Mouse (Mus musculus) spleen, adult 2 months (tissue): ENCODE data around the gene Depp1. TPM values are rescaled to one million over a fixed set of nuclear protein-coding genes. Genes with fewer than 3 reads are reported as not detected.
A peak's percentile ranks its signal among the peaks of the same experiment; 100 is the strongest.

Source experiments
- DNase-seq, 2 experiments: peaks; one replicate each; pipeline versions ENCODE4 v3.0.0 to v3.0.0-alpha.2; 2012 to 2021; ENCODE audit warnings: low spot score in 2 of 2, low read depth in 1 of 2
- H3K27ac ChIP-seq: fragments of 200-500 bp; 2 replicates; pipeline ENCODE4 v1.5.1; 2012; ENCODE audit warnings: low read length, inconsistent platforms; ENCODE audit not compliant: insufficient read depth
- H3K27me3 ChIP-seq: fragments of 200-500 bp; 2 replicates; pipeline ENCODE4 v1.6.1; 2012; ENCODE audit warnings: mild to moderate bottlenecking, moderate library complexity, low read length, inconsistent platforms; ENCODE audit not compliant: control insufficient read depth, insufficient read depth
- H3K36me3 ChIP-seq: fragments of 200-500 bp; 2 replicates; pipeline ENCODE4 v1.6.1; 2012; ENCODE audit warnings: mild to moderate bottlenecking, low read length, inconsistent platforms; ENCODE audit not compliant: control insufficient read depth, insufficient read depth
- H3K4me1 ChIP-seq: fragments of 200-500 bp; 2 replicates; pipeline ENCODE4 v1.6.1; 2011; ENCODE audit warnings: inconsistent platforms; ENCODE audit not compliant: control insufficient read depth, insufficient read depth, insufficient read length
- H3K4me3 ChIP-seq: fragments of 200-500 bp; 2 replicates; pipeline ENCODE4 v1.5.1; 2011; ENCODE audit warnings: mild to moderate bottlenecking, inconsistent platforms; ENCODE audit not compliant: insufficient read depth, insufficient read length; ENCODE audit errors: extremely low read depth
- CTCF ChIP-seq: fragments of 200-500 bp; IDR thresholded peaks from 2 replicates; pipeline ENCODE4 v1.5.1; 2011; ENCODE audit warnings: mild to moderate bottlenecking, inconsistent platforms; ENCODE audit not compliant: insufficient read depth, insufficient read length, insufficient replicate concordance; ENCODE audit errors: extremely low read depth
- POLR2A ChIP-seq: fragments of 200-500 bp; IDR thresholded peaks from 2 replicates; pipeline ENCODE4 v1.6.1; 2011; ENCODE audit warnings: low read depth, low read length, inconsistent platforms
- WGBS: fragments of 180-500 bp; shearing (Covaris S2); methylation state at CpG from one replicate; pipeline ENCODE4 v1.1.7; 2018; 5-methylcytosine and 5-hydroxymethylcytosine counted together
- polyA plus RNA-seq: library from polyadenylated mRNA; depleted of rRNA; stranded (reverse); fragments of >200 nt; gene quantifications from 2 replicates; pipeline ENCODE4 v1.2.3, GENCODE M21; 2012; rRNA removed

Gene Depp1
- polyA plus RNA-seq, 1 experiment, result 2.6 TPM

DNA sequence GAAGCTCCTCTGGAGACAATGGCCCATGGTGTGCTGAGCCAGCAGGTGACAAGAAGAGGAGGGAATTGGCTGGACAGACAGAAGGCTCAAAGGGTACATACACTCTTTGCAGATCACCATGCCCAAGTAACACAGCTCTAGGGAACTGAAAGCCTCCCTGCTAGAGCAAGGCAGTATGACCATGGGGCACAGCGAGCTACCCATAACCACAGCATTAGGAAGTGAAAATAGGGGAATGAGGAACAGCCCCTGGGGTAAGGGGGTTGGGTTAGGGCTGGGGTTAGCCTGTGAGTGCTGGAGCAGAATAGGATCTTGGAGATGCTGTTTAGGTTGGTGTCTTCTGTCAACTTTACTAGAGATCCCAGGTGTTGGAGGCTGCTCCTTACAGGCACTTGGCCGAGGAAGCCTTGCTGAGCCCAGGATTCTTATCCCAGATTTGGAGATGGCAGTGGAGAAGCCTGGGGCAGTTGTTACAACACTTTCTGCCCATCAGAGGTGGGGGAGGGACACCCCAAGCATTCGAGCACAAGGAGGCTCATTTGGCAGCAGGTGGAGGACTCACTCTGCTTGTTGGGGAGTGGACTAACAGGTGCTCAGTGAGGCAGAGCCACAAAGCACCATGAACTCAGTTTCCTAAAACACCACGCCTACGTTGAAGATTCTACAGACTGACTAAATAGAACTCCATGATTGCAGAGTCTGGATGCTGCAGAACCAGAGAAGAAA, 29.3 kb downstream of the Depp1 start:
- Histone ChIP-seq H3K27ac (peak overlapping the region; percentile 95), H3K4me3 (no peak overlapping the region), H3K36me3 (no peaks in the 10 kb centered on the region), H3K27me3 (no peaks in the 10 kb centered on the region), H3K4me1 (peaks cover 54% of the 10 kb centered on the region; the same call in 1 of the 2 replicates)
- TF ChIP-seq CTCF, result no peak
- 19% methylated on average over 5 of the region's 5 CpGs for WGBS
- peak; percentile 61 to 67 for DNase-seq

DNA sequence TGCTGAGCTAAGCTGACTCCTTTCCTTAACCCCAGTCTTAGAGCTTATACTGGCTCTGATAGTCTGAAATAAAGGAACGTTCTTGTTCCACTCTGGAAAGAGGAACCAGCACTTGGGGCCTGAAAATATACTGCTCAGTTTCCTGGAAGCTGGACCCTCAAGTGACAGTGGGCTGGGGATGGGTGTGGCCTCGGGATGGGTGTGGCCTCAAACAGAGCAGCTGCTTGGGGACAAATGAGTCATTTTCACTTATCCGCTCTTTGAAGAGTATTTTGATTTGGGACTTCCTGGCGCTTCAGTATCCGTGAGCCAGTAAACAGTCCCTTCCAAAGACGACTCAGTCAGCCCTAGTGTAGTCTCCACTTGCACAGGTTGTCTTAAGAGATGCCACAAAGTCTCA, 31.9 kb downstream of the Depp1 start:
- Histone ChIP-seq H3K4me3 (no peak overlapping the region), H3K27ac (peak overlapping the region; percentile 95), H3K27me3 (no peaks in the 10 kb centered on the region), H3K36me3 (no peaks in the 10 kb centered on the region), H3K4me1 (peaks cover 42% of the 10 kb centered on the region; the same call in 1 of the 2 replicates)
- no peak for TF ChIP-seq POLR2A
- no peak for TF ChIP-seq CTCF
- DNase-seq, result peak; percentile 67 to 69
- WGBS, result under 1% methylated on average over 6 of the region's 6 CpGs

DNA sequence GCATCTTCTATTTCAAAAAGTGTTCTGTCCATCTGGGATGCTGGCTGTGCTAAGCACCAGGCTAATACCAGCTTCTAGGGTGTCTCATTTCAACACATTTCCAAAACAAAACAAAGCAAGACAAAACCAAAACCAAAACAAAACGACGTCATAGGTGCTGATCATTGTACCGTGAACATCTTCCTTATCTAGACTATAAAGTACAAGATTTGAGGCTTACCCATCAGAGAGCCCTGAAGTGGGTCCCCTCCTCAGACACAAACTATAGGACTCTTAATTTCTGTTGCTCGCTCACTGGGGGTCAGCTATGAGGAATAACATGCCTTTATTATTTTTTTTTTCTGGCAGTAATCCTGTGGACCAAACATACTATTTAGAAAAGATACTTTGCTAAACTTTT, 43.2 kb downstream of the Depp1 start:
- TF ChIP-seq POLR2A, result no peak
- no peak for TF ChIP-seq CTCF
- Histone ChIP-seq H3K27ac (peak overlapping the region; percentile 79), H3K4me3 (no peak overlapping the region), H3K27me3 (no peaks in the 10 kb centered on the region), H3K36me3 (no peaks in the 10 kb centered on the region), H3K4me1 (peaks cover 7% of the 10 kb centered on the region; the same call in 1 of the 2 replicates)
- DNase-seq, result peak in 1 of 2 experiments; percentile 74
- WGBS, result 61% methylated on average over 4 of the region's 4 CpGs

DNA sequence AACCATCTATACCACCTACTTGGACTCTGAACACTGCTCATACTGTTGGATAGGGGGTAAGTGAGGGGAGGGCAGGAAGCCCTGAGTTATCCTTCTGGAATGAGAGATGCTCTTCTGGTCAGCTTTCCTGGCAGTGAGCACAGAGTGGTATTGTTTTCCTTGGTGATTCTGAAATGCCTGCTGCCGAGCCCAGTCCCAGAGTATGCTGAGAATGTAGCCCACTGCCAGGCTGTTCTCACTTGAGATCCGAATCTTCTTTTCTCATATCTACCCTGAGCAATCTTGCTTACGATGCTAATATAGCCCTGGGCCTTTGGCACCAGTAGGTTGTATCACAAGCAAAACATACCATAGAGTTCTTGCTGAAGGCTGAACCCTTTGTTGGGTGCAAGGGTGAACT, 43.9 kb downstream of the Depp1 start:
- DNase-seq, result no peak
- Histone ChIP-seq H3K4me3 (no peak overlapping the region), H3K4me1 (peaks cover 7% of the 10 kb centered on the region; the same call in 1 of the 2 replicates), H3K27me3 (no peaks in the 10 kb centered on the region), H3K36me3 (no peaks in the 10 kb centered on the region), H3K27ac (peak overlapping the region; percentile 79; the same call in 1 of the 2 replicates)
- TF ChIP-seq POLR2A, result no peak
- TF ChIP-seq CTCF, result no peak
- WGBS, result 86% methylated on average over 3 of the region's 3 CpGs

DNA sequence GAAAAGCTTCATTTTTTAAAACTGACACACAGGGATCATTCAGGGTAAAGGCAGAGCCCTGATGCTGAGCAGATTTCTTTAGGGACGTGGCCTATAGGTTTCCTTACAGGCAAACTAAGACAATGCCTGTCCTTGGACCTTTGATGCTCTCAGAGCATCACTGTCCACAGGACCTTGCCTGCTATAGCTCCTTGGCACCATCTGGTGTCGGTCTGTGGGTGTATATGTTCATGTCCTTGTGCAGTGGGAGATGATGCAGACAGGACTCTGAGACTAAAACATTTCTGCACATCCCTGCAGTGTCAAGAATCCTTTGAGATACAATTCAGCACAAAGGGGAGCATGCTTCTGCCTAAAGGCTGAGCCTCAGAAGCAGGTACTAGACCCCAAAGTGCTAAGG, 47.0 kb downstream of the Depp1 start:
- DNase-seq, result peak in 1 of 2 experiments; percentile 46
- TF ChIP-seq CTCF (peak; percentile 71; the same call in 1 of the 2 replicates), POLR2A (no peak)
- Histone ChIP-seq H3K4me1 (peaks cover 7% of the 10 kb centered on the region; the same call in 1 of the 2 replicates), H3K36me3 (no peaks in the 10 kb centered on the region), H3K27me3 (no peaks in the 10 kb centered on the region), H3K4me3 (no peak overlapping the region), H3K27ac (no peak overlapping the region)
- WGBS, result 65% methylated on average over 2 of the region's 2 CpGs

DNA sequence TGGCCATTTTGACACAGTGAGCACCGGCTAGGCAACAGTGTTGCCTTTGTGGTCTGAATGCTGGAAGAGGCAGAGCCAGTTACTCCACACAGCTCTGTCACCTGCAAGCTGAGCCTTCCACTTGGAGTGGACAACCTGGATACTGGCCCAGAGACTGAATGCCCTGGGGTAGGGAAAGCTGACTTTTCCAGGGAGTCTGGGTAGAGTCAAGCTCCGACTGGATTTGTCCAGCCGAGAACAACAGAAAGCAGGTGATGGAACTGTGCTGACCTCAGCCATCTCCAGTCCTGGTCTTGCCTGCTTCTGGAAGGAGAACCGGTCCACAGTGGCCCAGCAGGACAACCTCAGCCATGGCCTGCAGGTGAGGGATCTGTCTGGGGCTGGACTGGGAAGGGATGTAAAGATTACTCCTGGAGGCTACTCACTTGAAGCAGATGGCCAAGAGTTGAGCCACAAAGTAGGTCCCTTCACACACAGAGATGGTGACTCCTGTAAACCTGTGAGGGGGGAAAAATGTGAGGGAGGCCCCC, 47.6 kb downstream of the Depp1 start:
- no peaks in the 10 kb centered on the region for H3K36me3 ChIP-seq
- no peak overlapping the region for H3K27ac ChIP-seq
- no peak for DNase-seq
- H3K4me3 ChIP-seq, result no peak overlapping the region
- 94% methylated on average over 4 of the region's 4 CpGs for WGBS
- no peaks in the 10 kb centered on the region for H3K27me3 ChIP-seq
- H3K4me1 ChIP-seq, result peaks cover 7% of the 10 kb centered on the region; the same call in 1 of the 2 replicates
- no peak for TF ChIP-seq CTCF
- TF ChIP-seq POLR2A, result no peak

DNA sequence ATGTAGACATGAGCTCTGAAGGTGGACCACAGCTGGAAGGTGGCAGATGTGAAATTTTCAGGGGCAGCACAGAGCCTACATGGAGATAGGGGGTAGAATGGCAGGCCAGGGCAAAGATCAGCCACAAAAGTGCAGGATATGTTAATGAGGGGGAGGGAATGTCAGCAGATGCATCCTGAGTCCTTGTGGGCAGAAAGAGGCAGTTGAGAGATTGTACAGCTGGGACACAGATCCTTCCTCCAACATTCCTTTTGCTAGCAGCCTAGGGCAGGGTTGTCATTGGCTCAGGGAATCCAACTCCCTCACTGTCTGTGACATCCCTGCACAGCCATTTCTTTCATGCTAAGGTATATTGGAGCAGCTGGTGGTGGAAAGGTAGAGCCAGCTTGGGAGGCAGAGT, 50.4 kb downstream of the Depp1 start:
- no peak for DNase-seq
- Histone ChIP-seq H3K4me1 (no peaks in the 10 kb centered on the region), H3K27ac (no peak overlapping the region), H3K4me3 (no peak overlapping the region), H3K36me3 (no peaks in the 10 kb centered on the region), H3K27me3 (no peaks in the 10 kb centered on the region)
- TF ChIP-seq CTCF, result no peak

Other genes starting within 250 kb of the Depp1 start
- 2.5 and 2.8 TPM in 2 replicates for gene Alox5, start 189.4 kb upstream of the Depp1 start, polyA plus RNA-seq
- gene Olfr211, start 161.5 kb upstream of the Depp1 start, polyA plus RNA-seq, result not detected in 2 replicates
- not detected in 2 replicates for gene Olfr212, start 144.1 kb upstream of the Depp1 start, polyA plus RNA-seq
- not detected in 2 replicates for gene Olfr213, start 112.2 kb upstream of the Depp1 start, polyA plus RNA-seq
- not detected in 2 replicates for gene Gm5580, start 99.5 kb upstream of the Depp1 start, polyA plus RNA-seq
- gene Olfr214, start 96.4 kb upstream of the Depp1 start, polyA plus RNA-seq, result not detected in 2 replicates
- gene Olfr215, start 66.4 kb upstream of the Depp1 start, polyA plus RNA-seq, result not detected in 2 replicates
- 5.9 and 7.2 TPM in 2 replicates for gene Zfp422, start 21.6 kb upstream of the Depp1 start, polyA plus RNA-seq
- 19.4 and 23.5 TPM in 2 replicates for gene Rassf4, start 23.3 kb downstream of the Depp1 start, polyA plus RNA-seq
- gene Tmem72, start 66.3 kb downstream of the Depp1 start, polyA plus RNA-seq, result 0.01 TPM in 2 replicates